Mouse (Mus musculus): ENCODE data around the gene Gstm6.

DNA sequence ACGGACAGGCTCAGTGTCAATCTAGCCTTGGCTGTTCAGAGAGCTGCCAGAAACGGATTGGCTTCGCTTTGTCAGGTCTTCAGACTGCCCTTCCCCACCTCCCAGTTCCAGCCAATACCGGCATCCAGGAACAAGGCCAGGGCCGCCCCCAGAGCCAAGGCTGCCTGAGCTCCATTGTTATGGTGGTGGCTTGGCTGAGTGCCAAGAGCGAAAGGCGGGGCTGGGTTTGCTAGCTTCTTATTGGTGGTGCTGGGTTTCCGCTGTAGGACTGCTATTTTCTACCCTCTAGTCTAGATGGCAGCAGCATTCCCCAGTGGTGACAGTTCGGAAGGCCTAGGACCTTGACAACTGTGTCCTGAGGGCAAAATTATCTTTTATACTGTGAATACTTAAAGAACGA is 11.9 kb downstream of the Gstm6 start, which contains the start of gene Gstm7:
- no peak for TF ChIP-seq CTCF (conservative IDR thresholded peaks at IDR 0.05; ENCODE audit: low read length)
- TF ChIP-seq NANOG (IDR thresholded peaks at IDR 0.05; ENCODE audit: borderline replicate concordance, low read length): no peak
- TF ChIP-seq POU5F1 (IDR thresholded peaks at IDR 0.05; ENCODE audit: borderline replicate concordance, low read length): no peak

All from E14TG2a.4 (cell line).